Comparison of ENCODE assay signal across 25 mouse cellular contexts in the genomic region with DNA sequence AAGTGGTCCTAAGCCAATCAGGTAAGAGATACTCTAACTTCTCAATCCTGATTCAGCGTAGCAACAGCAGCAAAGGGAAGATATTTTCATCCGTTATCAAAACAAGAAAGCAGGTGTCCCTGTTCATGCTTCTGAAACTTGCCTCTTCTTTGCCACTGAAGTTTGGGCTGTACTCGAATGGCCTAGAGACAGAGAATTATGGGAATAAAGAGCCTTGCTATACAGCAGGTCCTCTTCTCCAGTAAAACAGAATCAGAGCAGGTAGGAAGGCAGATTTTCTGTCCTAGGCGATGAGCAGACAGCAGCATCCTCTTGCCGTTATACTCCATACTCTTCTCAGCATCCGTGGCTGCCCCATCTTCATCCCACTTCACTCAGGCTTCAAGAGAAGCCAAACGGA. TPM values are rescaled to one million over a fixed set of nuclear protein-coding genes. Genes with fewer than 3 reads are reported as not detected.
DNase-seq lines count a peak whose midpoint lies in the region; ATAC-seq lines count a peak whose summit lies in the region.
"Had no signal": no experiment of that assay in that cellular context is flagged by ENCODE, and none has a peak within 500 bp of the region (broad histone marks: within the 10 kb centered on the region; RNA-seq: fewer than 3 reads in every experiment).

No protein-coding gene starts in this region.

- H3K4me3 ChIP-seq in forebrain, embryonic 12.5 days (replicated peaks) = no peak overlapping the region
- no peak overlapping the region for H3K4me3 ChIP-seq in forebrain, embryonic 16.5 days (replicated peaks; ENCODE audit: low read length)
- no peak overlapping the region for H3K4me3 ChIP-seq in midbrain, embryonic 11.5 days (ENCODE audit: low read depth, low read length)
- H3K4me3 ChIP-seq in midbrain, embryonic 15.5 days = no peak overlapping the region
- H3K4me3 ChIP-seq in embryonic facial prominence, embryonic 10.5 days = no peak overlapping the region
- H3K4me3 ChIP-seq: embryonic facial prominence, embryonic 13.5 days; erythroblast, embryonic 14.5 days; gastrocnemius, adult 2 months; hindbrain, embryonic 13.5 days had no signal

- H3K36me3 ChIP-seq in forebrain, embryonic 12.5 days (replicated peaks) = no peaks in the 10 kb centered on the region
- no peaks in the 10 kb centered on the region for H3K36me3 ChIP-seq in forebrain, embryonic 16.5 days (ENCODE audit: control insufficient read depth, insufficient read depth)
- H3K36me3 ChIP-seq in midbrain, embryonic 11.5 days (ENCODE audit: control insufficient read depth, insufficient read depth, low read length) = no peaks in the 10 kb centered on the region
- no peaks in the 10 kb centered on the region for H3K36me3 ChIP-seq in midbrain, embryonic 15.5 days (replicated peaks)
- no peaks in the 10 kb centered on the region for H3K36me3 ChIP-seq in embryonic facial prominence, embryonic 10.5 days (replicated peaks)
- H3K36me3 ChIP-seq: embryonic facial prominence, embryonic 13.5 days; hindbrain, embryonic 13.5 days had no signal

- no peaks in the 10 kb centered on the region for H3K27me3 ChIP-seq in forebrain, embryonic 12.5 days
- no peaks in the 10 kb centered on the region for H3K27me3 ChIP-seq in forebrain, embryonic 16.5 days (replicated peaks; ENCODE audit: control insufficient read depth, insufficient read depth, low read length)
- H3K27me3 ChIP-seq in midbrain, embryonic 11.5 days (ENCODE audit: control insufficient read depth, insufficient read depth, low read length) = no peaks in the 10 kb centered on the region
- no peaks in the 10 kb centered on the region for H3K27me3 ChIP-seq in midbrain, embryonic 15.5 days (replicated peaks)
- no peaks in the 10 kb centered on the region for H3K27me3 ChIP-seq in embryonic facial prominence, embryonic 10.5 days (replicated peaks; ENCODE audit: low read depth, poor library complexity, severe bottlenecking)
- H3K27me3 ChIP-seq: embryonic facial prominence, embryonic 13.5 days; hindbrain, embryonic 13.5 days; Patski had no signal

- H3K4me2 ChIP-seq in forebrain, embryonic 12.5 days = no peak overlapping the region
- no peak overlapping the region for H3K4me2 ChIP-seq in forebrain, embryonic 16.5 days (ENCODE audit: low read length)
- H3K4me2 ChIP-seq in midbrain, embryonic 11.5 days = no peak overlapping the region
- no peak overlapping the region for H3K4me2 ChIP-seq in midbrain, embryonic 15.5 days
- H3K4me2 ChIP-seq: embryonic facial prominence, embryonic 13.5 days; heart, embryonic 11.5 days; hindbrain, embryonic 13.5 days had no signal

- no peak for ATAC-seq in forebrain, embryonic 12.5 days (ENCODE audit: low FRiP score)
- ATAC-seq in forebrain, embryonic 16.5 days = no peak
- ATAC-seq in midbrain, embryonic 11.5 days (ENCODE audit: low FRiP score) = no peak
- ATAC-seq in midbrain, embryonic 15.5 days (replicated peaks) = no peak
- ATAC-seq: CD4-positive, CD25-positive, alpha-beta regulatory T cell, adult 4 months; forebrain, embryonic 14.5 days; hindbrain, postnatal 0 days; intestine, postnatal 0 days; Patski had no signal

- WGBS in forebrain, embryonic 12.5 days = 70% methylated on average over 7 of the region's 7 CpGs
- 76% methylated on average over 7 of the region's 7 CpGs for WGBS in forebrain, embryonic 16.5 days
- 85% methylated on average over 7 of the region's 7 CpGs for WGBS in midbrain, embryonic 11.5 days
- 82% methylated on average over 7 of the region's 7 CpGs for WGBS in midbrain, embryonic 15.5 days
- 83% methylated on average over 7 of the region's 7 CpGs for WGBS in embryonic facial prominence, embryonic 10.5 days

- no peaks in the 10 kb centered on the region for H3K9me3 ChIP-seq in forebrain, embryonic 12.5 days
- H3K9me3 ChIP-seq in forebrain, embryonic 16.5 days (ENCODE audit: control insufficient read depth, low read length) = no peaks in the 10 kb centered on the region
- no peaks in the 10 kb centered on the region for H3K9me3 ChIP-seq in midbrain, embryonic 11.5 days (ENCODE audit: control insufficient read depth, low read length)
- H3K9me3 ChIP-seq in midbrain, embryonic 15.5 days = no peaks in the 10 kb centered on the region
- no peaks in the 10 kb centered on the region for H3K9me3 ChIP-seq in embryonic facial prominence, embryonic 10.5 days
- H3K9me3 ChIP-seq: embryonic facial prominence, embryonic 13.5 days; hindbrain, embryonic 13.5 days had no signal

- H3K9ac ChIP-seq in forebrain, embryonic 12.5 days = no peak overlapping the region
- no peak overlapping the region for H3K9ac ChIP-seq in forebrain, embryonic 16.5 days (replicated peaks; ENCODE audit: low read depth, low read length)
- no peak overlapping the region for H3K9ac ChIP-seq in midbrain, embryonic 11.5 days (ENCODE audit: low read length)
- no peak overlapping the region for H3K9ac ChIP-seq in midbrain, embryonic 15.5 days
- H3K9ac ChIP-seq: embryonic facial prominence, embryonic 13.5 days; hindbrain, embryonic 13.5 days had no signal

- peaks cover 47% of the 10 kb centered on the region for H3K4me1 ChIP-seq in forebrain, embryonic 12.5 days
- peaks cover 22% of the 10 kb centered on the region for H3K4me1 ChIP-seq in forebrain, embryonic 16.5 days (replicated peaks; ENCODE audit: control insufficient read depth, insufficient read depth, low read length)
- peaks cover 24% of the 10 kb centered on the region for H3K4me1 ChIP-seq in midbrain, embryonic 11.5 days (ENCODE audit: control insufficient read depth, insufficient read depth, low read length)
- peaks cover 18% of the 10 kb centered on the region for H3K4me1 ChIP-seq in midbrain, embryonic 15.5 days
- peaks cover 38% of the 10 kb centered on the region for H3K4me1 ChIP-seq in embryonic facial prominence, embryonic 10.5 days

- peak overlapping the region; percentile 26 for H3K27ac ChIP-seq in forebrain, embryonic 12.5 days
- no peak overlapping the region for H3K27ac ChIP-seq in forebrain, embryonic 16.5 days (ENCODE audit: low read length)
- no peak overlapping the region for H3K27ac ChIP-seq in midbrain, embryonic 11.5 days (ENCODE audit: low read depth, low read length)
- no peak overlapping the region for H3K27ac ChIP-seq in midbrain, embryonic 15.5 days
- 0 out of 2 replicates have a peak overlapping the region, but pooled peaks have one; percentile 36 for H3K27ac ChIP-seq in embryonic facial prominence, embryonic 10.5 days (replicated peaks)
- H3K27ac ChIP-seq: embryonic facial prominence, embryonic 13.5 days; gastrocnemius, adult 2 months; hindbrain, embryonic 13.5 days; hindbrain, postnatal 0 days had no signal

- peak; percentile 61 for DNase-seq in midbrain, embryonic 11.5 days (ENCODE audit: low spot score, missing footprints)
- no peak for DNase-seq in embryonic facial prominence, embryonic 10.5 days (ENCODE audit: low spot score)
- no peak for DNase-seq in frontal cortex, postnatal 36 days (ENCODE audit: low spot score in 2 of 2)
- no peak for DNase-seq in adipocyte (ENCODE audit: low spot score)
- DNase-seq: adrenal gland, adult 2 months; adrenal gland, postnatal 14 days; cerebellum, adult 11 months; cerebellum, adult 2 months; cerebellum, adult 9-11 months; cerebellum, postnatal 25 days; gastrocnemius, adult 2 months; gastrocnemius, postnatal 14 days; heart, adult 11 months had no signal

RNA-seq across cellular contexts. Expression of a gene that starts 44.8 kb away (rescaled TPM):
- polyA plus RNA-seq in forebrain, embryonic 12.5 days (2016; fragmentation: Nextera tagmentation; extraction: Ambion mirVana) = 91.5 and 96.5 TPM in 2 replicates
- 22.6 and 26.7 TPM in 2 replicates for polyA plus RNA-seq in forebrain, embryonic 16.5 days (2015; fragmentation: Nextera tagmentation; extraction: Ambion mirVana)
- 149 and 165 TPM in 2 replicates for polyA plus RNA-seq in midbrain, embryonic 11.5 days (2014; fragmentation: Nextera tagmentation; extraction: Ambion mirVana)
- 37.1 and 41.4 TPM in 2 replicates for polyA plus RNA-seq in midbrain, embryonic 15.5 days (2015; fragmentation: Nextera tagmentation; extraction: Ambion mirVana)
- 114 and 119 TPM in 2 replicates for polyA plus RNA-seq in embryonic facial prominence, embryonic 10.5 days (2016; fragmentation: Nextera tagmentation; extraction: Ambion mirVana)

Comparison
In these comparisons a context has a peak if more than half of its experiments do, and no peak if none do; other contexts are left out.
1. H3K27ac ChIP-seq: peak in forebrain, embryonic 12.5 days (single experiment) and embryonic facial prominence, embryonic 10.5 days (single experiment); none in forebrain, embryonic 16.5 days (single experiment), midbrain, embryonic 11.5 days (single experiment) and midbrain, embryonic 15.5 days (single experiment).